Mouse (Mus musculus): Measurements from ENCODE around the gene Mrvi1. TPM values are rescaled to one million over a fixed set of nuclear protein-coding genes. Genes with fewer than 3 reads are reported as not detected.

Mrvi1 gene
- polyA plus RNA-seq, 1 experiment from 2014 or later = 8.0 TPM

DNA sequence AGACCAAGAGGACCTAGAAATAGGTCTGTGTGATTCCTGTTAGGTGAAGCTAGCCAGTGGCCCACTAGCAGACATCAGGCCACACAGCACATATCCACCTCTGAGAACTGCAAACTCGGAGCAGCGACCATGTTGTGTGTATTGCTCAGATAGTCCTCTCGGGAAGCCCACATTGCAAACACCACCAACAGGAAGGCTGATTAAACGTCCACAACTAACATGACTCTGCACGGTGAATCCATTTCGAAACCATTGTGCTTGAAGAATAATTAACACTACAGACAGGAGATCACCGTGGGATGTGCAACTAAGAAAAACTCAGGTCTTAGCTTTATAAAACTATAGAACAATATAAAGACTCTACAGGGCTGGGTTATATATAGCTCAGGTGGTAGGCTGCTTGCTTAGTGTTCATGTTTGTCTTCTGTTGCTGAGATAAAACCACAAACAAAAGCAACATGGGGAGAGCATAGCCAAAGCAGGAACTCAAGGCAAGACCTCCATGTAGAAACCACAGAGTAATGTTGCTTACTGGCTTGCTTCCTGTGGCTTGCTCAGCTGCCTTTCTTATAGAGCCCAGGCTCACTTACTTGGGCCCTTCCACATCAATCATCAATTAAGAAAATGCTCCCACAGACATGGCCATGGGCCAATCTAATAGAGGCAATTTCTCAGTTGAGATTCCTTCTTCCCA, 4.4 kb downstream of the Mrvi1 start:
- no peaks in the 10 kb centered on the region for H3K9me3 ChIP-seq (replicated peaks)
- H3K27ac ChIP-seq (ENCODE audit: poor library complexity, severe bottlenecking) = no peak overlapping the region
- 79% methylated on average over 7 of the region's 7 CpGs for whole genome bisulfite sequencing

DNA sequence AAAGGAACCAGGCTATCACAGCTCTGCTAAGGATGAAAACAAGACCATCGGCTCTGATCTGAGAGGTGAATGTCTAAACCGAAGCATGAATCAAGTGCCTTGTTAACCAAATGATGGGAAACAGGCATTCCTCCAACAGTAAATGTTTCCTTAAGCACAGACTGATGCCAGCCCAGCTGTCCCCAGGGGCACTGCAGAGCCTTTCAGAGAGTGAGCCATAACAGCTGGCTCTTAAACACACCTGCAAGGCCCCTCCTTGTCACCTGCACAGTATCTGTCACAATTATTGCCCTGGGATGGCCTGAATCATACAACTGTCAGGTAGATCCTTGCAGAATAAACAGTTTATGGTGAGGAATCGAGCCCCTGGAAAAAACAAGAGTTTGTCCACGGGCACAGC, 8.8 kb downstream of the Mrvi1 start:
- WGBS = 73% methylated on average over 4 of the region's 4 CpGs
- Histone ChIP-seq H3K4me1 (replicated peaks) (peaks cover 23% of the 10 kb centered on the region), H3K27ac (ENCODE audit: poor library complexity, severe bottlenecking) (no peak overlapping the region), H3K27me3 (replicated peaks) (no peaks in the 10 kb centered on the region), H3K36me3 (no peaks in the 10 kb centered on the region), H3K4me2 (no peak overlapping the region), H3K9ac (no peak overlapping the region), H3K9me3 (replicated peaks) (no peaks in the 10 kb centered on the region), H3K4me3 (no peak overlapping the region)
- ATAC-seq (ENCODE audit: insufficient number of reproducible peaks, low FRiP score) = no peak

More for the DNA sequence above, 4.4 kb downstream of the Mrvi1 start:
- H3K36me3 ChIP-seq = no peaks in the 10 kb centered on the region
- no peak for ATAC-seq (ENCODE audit: insufficient number of reproducible peaks, low FRiP score)
- peaks cover 42% of the 10 kb centered on the region for H3K4me1 ChIP-seq (replicated peaks)
- H3K4me2 ChIP-seq = no peak overlapping the region
- no peaks in the 10 kb centered on the region for H3K27me3 ChIP-seq (replicated peaks)
- H3K4me3 ChIP-seq = no peak overlapping the region
- H3K9ac ChIP-seq = no peak overlapping the region

DNA sequence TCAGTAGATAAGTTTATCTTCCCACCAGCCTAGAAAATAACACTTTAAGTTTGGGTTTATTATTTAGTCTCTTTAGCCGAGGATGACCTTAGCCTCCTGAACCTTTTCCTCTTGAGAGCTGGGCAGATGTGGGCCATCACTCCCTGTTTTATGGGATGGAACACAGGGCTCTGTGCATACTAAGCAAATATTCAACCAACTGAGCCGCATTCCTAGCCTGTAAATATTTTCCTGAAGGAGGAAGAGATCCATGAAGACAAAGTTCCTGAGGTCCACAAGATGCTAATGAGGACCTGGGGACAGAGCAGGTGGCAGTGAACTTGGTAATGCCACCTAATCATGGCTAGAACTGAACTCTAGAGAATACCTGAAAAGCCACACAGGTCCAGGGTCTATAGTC, 9.5 kb downstream of the Mrvi1 start:
- H3K36me3 ChIP-seq = no peaks in the 10 kb centered on the region
- H3K4me1 ChIP-seq (replicated peaks) = peaks cover 29% of the 10 kb centered on the region
- no peak overlapping the region for H3K27ac ChIP-seq (ENCODE audit: poor library complexity, severe bottlenecking)
- no peak for ATAC-seq (ENCODE audit: insufficient number of reproducible peaks, low FRiP score)
- no peak overlapping the region for H3K4me3 ChIP-seq
- H3K27me3 ChIP-seq (replicated peaks) = no peaks in the 10 kb centered on the region
- H3K9me3 ChIP-seq (replicated peaks) = no peaks in the 10 kb centered on the region
- 69% methylated on average over 2 of the region's 2 CpGs for WGBS
- no peak overlapping the region for H3K4me2 ChIP-seq
- no peak overlapping the region for H3K9ac ChIP-seq

DNA sequence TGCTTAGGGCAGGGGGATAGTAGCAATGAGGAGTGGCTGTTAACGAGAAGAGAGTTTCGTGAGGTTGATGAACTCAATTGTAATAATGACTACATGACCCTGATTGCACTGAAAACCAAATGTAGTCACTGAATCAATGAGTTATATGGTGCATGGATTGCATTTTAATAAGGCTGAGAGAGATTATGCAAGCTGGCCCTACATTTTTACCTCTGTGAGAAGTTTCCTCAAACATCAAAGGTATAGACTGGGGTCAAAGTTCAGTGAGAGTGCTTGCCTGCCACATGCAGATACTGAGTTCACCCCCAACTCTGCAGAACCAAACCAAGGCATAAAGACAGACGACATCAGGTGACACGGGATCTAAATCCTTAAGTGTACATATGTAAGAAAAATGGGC, 14.9 kb downstream of the Mrvi1 start:
- no peaks in the 10 kb centered on the region for H3K36me3 ChIP-seq
- no peak overlapping the region for H3K27ac ChIP-seq (ENCODE audit: poor library complexity, severe bottlenecking)
- 0 out of 2 replicates have a peak, but pooled peaks cover 5% of the 10 kb centered on the region for H3K9me3 ChIP-seq (replicated peaks)
- H3K4me1 ChIP-seq (replicated peaks) = peaks cover 25% of the 10 kb centered on the region
- H3K4me2 ChIP-seq = no peak overlapping the region
- no peak overlapping the region for H3K9ac ChIP-seq
- no peaks in the 10 kb centered on the region for H3K27me3 ChIP-seq (replicated peaks)
- ATAC-seq (ENCODE audit: insufficient number of reproducible peaks, low FRiP score) = no peak
- WGBS = 85% methylated on average over 4 of the region's 4 CpGs
- no peak overlapping the region for H3K4me3 ChIP-seq

DNA sequence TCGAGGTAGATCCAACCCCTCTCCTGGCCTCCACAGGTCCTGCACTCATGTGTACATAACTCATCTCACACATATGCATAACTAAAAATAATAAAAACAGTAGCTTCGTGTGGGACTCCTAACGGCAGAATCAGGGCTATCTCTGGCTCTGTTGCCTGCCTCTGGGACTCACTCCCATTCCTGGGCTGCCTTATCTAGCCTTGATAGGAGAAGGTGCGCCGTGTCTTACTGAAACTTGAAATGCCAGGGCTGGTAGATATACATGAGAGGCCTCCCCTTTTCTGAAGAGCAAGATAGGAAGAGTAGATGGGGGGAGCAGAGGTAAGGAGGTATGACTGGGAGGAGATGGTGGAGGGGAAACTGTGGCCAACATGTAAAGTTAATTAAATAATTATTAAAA, 15.4 kb downstream of the Mrvi1 start:
- 59% methylated on average over 5 of the region's 5 CpGs for WGBS
- ATAC-seq (ENCODE audit: insufficient number of reproducible peaks, low FRiP score) = no peak
- no peak overlapping the region for H3K4me3 ChIP-seq

DNA sequence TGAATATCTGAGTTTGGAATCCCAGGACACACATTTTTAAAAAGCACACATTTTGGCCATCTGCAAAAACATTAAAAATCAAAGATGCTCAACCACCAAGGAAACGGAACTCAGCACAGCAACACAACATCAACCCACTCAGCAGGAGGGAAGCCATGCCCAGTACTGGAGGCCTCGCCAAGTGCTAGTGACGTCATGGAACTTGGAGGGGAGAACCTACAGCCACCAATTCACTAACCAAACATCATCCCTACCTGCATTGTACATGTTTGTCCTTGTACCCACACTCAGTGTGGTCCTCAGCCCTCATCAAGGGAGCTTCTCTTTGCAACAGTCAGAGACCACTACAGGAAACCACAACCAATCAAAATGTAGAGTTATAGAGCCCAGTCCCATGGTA, 16.9 kb downstream of the Mrvi1 start:
- H3K27ac ChIP-seq (ENCODE audit: poor library complexity, severe bottlenecking) = no peak overlapping the region
- no peak for ATAC-seq (ENCODE audit: insufficient number of reproducible peaks, low FRiP score)
- H3K9ac ChIP-seq = no peak overlapping the region
- H3K9me3 ChIP-seq (replicated peaks) = 0 out of 2 replicates have a peak, but pooled peaks cover 5% of the 10 kb centered on the region
- no peaks in the 10 kb centered on the region for H3K27me3 ChIP-seq (replicated peaks)
- no peak overlapping the region for H3K4me3 ChIP-seq
- WGBS = 82% methylated on average over 3 of the region's 3 CpGs
- H3K4me1 ChIP-seq (replicated peaks) = peaks cover 25% of the 10 kb centered on the region
- no peaks in the 10 kb centered on the region for H3K36me3 ChIP-seq
- H3K4me2 ChIP-seq = no peak overlapping the region

More for the DNA sequence above, 15.4 kb downstream of the Mrvi1 start:
- H3K9me3 ChIP-seq (replicated peaks) = 0 out of 2 replicates have a peak, but pooled peaks cover 5% of the 10 kb centered on the region
- H3K4me1 ChIP-seq (replicated peaks) = peaks cover 25% of the 10 kb centered on the region
- no peak overlapping the region for H3K4me2 ChIP-seq
- no peaks in the 10 kb centered on the region for H3K36me3 ChIP-seq
- no peaks in the 10 kb centered on the region for H3K27me3 ChIP-seq (replicated peaks)
- H3K27ac ChIP-seq (ENCODE audit: poor library complexity, severe bottlenecking) = no peak overlapping the region
- H3K9ac ChIP-seq = no peak overlapping the region

DNA sequence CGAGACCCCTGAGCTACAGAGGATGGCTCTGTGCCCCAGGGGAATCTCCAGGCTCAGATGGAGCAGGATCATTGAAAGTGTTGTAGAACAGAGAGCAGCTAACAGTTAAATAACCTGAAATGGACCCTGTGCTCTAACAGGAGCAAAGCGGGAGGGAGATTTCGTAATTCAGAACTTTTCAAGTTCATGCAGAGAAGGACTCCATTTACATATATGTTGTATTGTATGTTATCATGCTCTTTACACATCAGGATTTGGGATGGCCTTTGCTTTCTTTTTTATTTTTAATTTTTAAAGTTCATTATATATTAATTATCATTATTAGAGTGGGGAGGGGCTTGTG, 18.6 kb downstream of the Mrvi1 start:
- H3K27ac ChIP-seq (ENCODE audit: poor library complexity, severe bottlenecking) = no peak overlapping the region
- ATAC-seq (ENCODE audit: insufficient number of reproducible peaks, low FRiP score) = no peak
- H3K4me1 ChIP-seq (replicated peaks) = peaks cover 22% of the 10 kb centered on the region
- H3K4me2 ChIP-seq = no peak overlapping the region
- WGBS = 88% methylated on average over 3 of the region's 3 CpGs
- no peaks in the 10 kb centered on the region for H3K36me3 ChIP-seq
- no peak overlapping the region for H3K4me3 ChIP-seq
- H3K9ac ChIP-seq = no peak overlapping the region
- H3K9me3 ChIP-seq (replicated peaks) = 0 out of 2 replicates have a peak, but pooled peaks cover 5% of the 10 kb centered on the region
- H3K27me3 ChIP-seq (replicated peaks) = no peaks in the 10 kb centered on the region

DNA sequence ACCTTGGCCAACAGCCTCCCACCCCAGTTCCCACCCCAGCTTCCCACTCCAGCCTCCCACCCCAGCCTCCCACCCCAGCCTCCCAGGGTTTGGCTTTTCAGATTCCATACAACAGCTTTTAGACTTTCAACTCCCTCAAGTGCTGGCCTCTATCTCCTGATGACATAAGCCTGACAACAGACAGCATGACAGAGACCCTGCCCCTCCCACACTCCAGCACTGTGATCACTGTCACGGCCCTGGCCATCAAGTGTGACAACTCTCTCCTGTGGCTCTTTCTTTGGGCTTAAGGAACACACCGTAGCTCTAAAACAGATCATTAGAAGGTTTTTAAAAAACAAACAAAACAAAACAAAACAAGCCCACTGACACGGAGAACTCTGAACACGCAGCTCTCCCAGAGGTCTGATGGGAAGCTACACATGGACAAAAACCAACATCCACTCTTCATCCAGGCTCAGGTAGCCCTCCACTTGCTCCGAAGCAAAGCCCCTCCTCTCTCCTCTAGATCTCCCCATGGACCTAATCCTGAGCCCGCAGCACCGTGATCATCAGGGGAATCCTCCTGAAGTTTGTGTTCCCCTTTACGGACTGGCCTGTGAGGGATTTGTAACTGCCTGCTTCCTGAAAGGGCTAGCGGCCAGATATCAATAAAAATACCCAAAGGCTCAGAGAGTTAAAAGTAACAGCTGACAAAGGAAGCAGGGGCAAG, 19.2 kb downstream of the Mrvi1 start:
- H3K4me3 ChIP-seq = no peak overlapping the region
- H3K36me3 ChIP-seq = no peaks in the 10 kb centered on the region
- peaks cover 19% of the 10 kb centered on the region for H3K4me1 ChIP-seq (replicated peaks)
- no peak for ATAC-seq (ENCODE audit: insufficient number of reproducible peaks, low FRiP score)
- 55% methylated on average over 9 of the region's 9 CpGs for WGBS
- no peak overlapping the region for H3K27ac ChIP-seq (ENCODE audit: poor library complexity, severe bottlenecking)
- no peak overlapping the region for H3K9ac ChIP-seq
- H3K9me3 ChIP-seq (replicated peaks) = 0 out of 2 replicates have a peak, but pooled peaks cover 5% of the 10 kb centered on the region
- H3K27me3 ChIP-seq (replicated peaks) = no peaks in the 10 kb centered on the region
- no peak overlapping the region for H3K4me2 ChIP-seq

DNA sequence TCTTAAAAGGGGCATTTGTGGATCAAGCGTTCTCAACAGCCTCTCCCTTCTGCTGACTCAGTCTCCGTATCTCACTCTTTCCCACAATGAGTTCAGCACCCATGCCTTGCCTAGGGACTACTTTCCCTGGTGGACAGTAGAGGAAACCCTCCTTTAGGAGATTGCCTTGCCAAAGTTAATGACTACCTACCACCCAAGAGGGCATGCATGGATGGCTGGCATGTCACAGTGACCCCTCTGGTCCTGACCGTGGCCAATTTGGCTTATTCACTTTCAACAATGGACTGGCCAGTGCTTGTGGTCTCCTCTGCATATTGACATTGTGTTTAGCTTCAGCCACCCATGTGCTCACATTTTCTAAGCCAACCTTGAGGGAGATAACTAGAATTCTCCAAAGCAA, 19.8 kb downstream of the Mrvi1 start:
- no peak for ATAC-seq (ENCODE audit: insufficient number of reproducible peaks, low FRiP score)
- Histone ChIP-seq H3K4me1 (replicated peaks) (peaks cover 20% of the 10 kb centered on the region), H3K9ac (no peak overlapping the region), H3K27me3 (replicated peaks) (no peaks in the 10 kb centered on the region), H3K4me3 (no peak overlapping the region), H3K9me3 (replicated peaks) (0 out of 2 replicates have a peak, but pooled peaks cover 5% of the 10 kb centered on the region), H3K27ac (ENCODE audit: poor library complexity, severe bottlenecking) (no peak overlapping the region), H3K4me2 (no peak overlapping the region), H3K36me3 (no peaks in the 10 kb centered on the region)
- WGBS = 84% methylated on average over 3 of the region's 3 CpGs

DNA sequence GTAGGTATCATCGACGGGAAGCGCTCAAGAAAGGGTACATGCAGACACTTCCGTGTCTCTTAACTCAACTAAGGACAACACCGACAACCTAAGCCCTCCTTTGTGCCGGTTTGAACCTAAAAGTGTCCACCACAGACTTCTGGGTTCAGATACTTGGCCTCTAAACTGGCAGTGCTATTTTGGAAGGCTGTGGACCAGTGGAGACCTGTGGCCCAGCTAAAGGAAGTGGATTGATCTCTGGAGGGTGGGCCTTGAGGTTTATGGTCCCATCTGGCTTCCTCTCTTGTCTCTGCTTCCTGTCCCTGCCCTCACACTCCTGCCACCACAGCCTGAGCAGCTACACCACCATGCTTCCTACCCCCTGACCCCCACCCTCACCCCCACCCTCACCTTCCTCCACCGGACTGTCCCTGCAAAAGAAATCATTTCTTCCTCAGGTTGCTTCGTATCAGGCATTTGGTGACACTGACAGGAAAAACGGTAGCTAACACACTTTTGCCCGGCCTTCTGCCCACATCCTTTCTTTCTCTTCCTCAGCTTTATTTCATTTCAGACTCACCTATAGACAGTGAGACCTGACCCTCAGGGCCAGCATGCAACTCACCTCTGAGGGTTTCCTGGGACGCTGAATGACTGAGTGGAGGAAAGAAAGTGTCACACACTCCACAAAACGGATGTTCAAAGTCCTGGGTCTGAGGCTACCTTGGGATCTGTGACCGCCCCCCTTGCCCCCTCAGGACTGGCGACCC, 25.7 kb downstream of the Mrvi1 start:
- Histone ChIP-seq H3K4me2 (no peak overlapping the region), H3K4me1 (replicated peaks) (peaks cover 19% of the 10 kb centered on the region), H3K27me3 (replicated peaks) (no peaks in the 10 kb centered on the region), H3K4me3 (no peak overlapping the region), H3K27ac (ENCODE audit: poor library complexity, severe bottlenecking) (no peak overlapping the region), H3K36me3 (no peaks in the 10 kb centered on the region), H3K9ac (no peak overlapping the region), H3K9me3 (replicated peaks) (no peaks in the 10 kb centered on the region)
- no peak for ATAC-seq (ENCODE audit: insufficient number of reproducible peaks, low FRiP score)
- WGBS = 82% methylated on average over 14 of the region's 14 CpGs

DNA sequence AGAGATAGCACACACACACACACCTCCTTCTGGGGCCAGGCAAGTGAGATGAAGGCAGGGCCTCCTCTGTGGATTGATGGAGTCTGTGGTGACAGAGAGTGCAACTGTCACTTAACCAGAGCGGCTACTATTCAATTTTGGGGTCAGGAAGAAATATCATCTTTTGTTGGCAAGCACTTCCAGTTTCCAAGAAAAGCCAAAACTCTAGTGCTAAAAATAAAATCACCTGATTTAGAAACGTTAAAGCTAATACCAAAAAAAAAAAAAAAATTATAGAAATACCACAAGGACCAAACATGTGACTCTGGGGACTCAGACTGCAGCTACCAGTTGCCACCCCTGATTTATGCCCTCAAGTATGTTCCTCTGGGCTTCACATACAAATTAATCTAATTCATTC, 26.7 kb downstream of the Mrvi1 start:
- Histone ChIP-seq H3K4me3 (no peak overlapping the region), H3K9me3 (replicated peaks) (no peaks in the 10 kb centered on the region), H3K27me3 (replicated peaks) (no peaks in the 10 kb centered on the region), H3K4me2 (no peak overlapping the region), H3K27ac (ENCODE audit: poor library complexity, severe bottlenecking) (no peak overlapping the region), H3K4me1 (replicated peaks) (peaks cover 26% of the 10 kb centered on the region), H3K36me3 (no peaks in the 10 kb centered on the region), H3K9ac (no peak overlapping the region)
- WGBS = 63% methylated on average over 2 of the region's 2 CpGs
- ATAC-seq (ENCODE audit: insufficient number of reproducible peaks, low FRiP score) = no peak
